Mouse (Mus musculus) hindbrain, embryonic 14.5 days (tissue): ENCODE data around the gene Meaf6. TPM values are rescaled to one million over a fixed set of nuclear protein-coding genes. Genes with fewer than 3 reads are reported as not detected.

Experiments
- ATAC-seq: fragments of 200-750 bp; cut with Nextera tagmentation; 2 replicates; pipeline ENCODE4 v1.8.0; 2017; ENCODE audit warnings: moderate number of reproducible peaks, mild to moderate bottlenecking, moderate TSS enrichment, moderate library complexity; ENCODE audit not compliant: low FRiP score
- DNase-seq: peaks from one replicate; pipeline ENCODE4 v3.0.0-alpha.2; 2015; ENCODE audit warnings: low spot score
- H3K27ac ChIP-seq: fragments of 300-500 bp; sonication (generic); 2 replicates; pipeline ENCODE4 v1.5.1; 2014; ENCODE audit warnings: mild to moderate bottlenecking, moderate library complexity
- H3K27me3 ChIP-seq: fragments of 300-500 bp; sonication (generic); 2 replicates; pipeline ENCODE4 v1.6.1; 2014; ENCODE audit warnings: mild to moderate bottlenecking, low read length, mixed read lengths; ENCODE audit not compliant: control insufficient read depth, insufficient read depth
- H3K36me3 ChIP-seq: fragments of 300-500 bp; sonication (generic); replicated peaks from 2 replicates; pipeline ENCODE4 v1.6.1; 2014; ENCODE audit not compliant: control insufficient read depth, insufficient read depth
- H3K4me1 ChIP-seq: fragments of 300-500 bp; sonication (generic); replicated peaks from 2 replicates; pipeline ENCODE4 v1.6.1; 2014; ENCODE audit warnings: antibody characterized with exemption, low read length, mixed read lengths; ENCODE audit not compliant: control insufficient read depth, insufficient read depth
- H3K4me2 ChIP-seq: fragments of 300-500 bp; sonication (generic); replicated peaks from 2 replicates; pipeline ENCODE4 v1.6.1; 2014; ENCODE audit warnings: mild to moderate bottlenecking, moderate library complexity
- H3K4me3 ChIP-seq: fragments of 300-500 bp; sonication (generic); replicated peaks from 2 replicates; pipeline ENCODE4 v1.5.1; 2014; ENCODE audit warnings: mild to moderate bottlenecking, low read length
- H3K9ac ChIP-seq: fragments of 300-500 bp; sonication (generic); 2 replicates; pipeline ENCODE4 v1.6.1; 2014
- H3K9me3 ChIP-seq: fragments of 300-500 bp; sonication (generic); 2 replicates; pipeline ENCODE4 v1.6.1; 2016; ENCODE audit warnings: low read length; ENCODE audit not compliant: control insufficient read depth
- WGBS: fragments of 180-500 bp; shearing (Covaris S2); extraction: QIAGEN DNeasy Blood & Tissue Kit; methylation state at CpG from one replicate; pipeline ENCODE4 v1.1.7; 2014; 5-methylcytosine and 5-hydroxymethylcytosine counted together
- polyA plus RNA-seq: library from polyadenylated mRNA; unstranded; fragments of >200 nt; fragmentation: Nextera tagmentation; extraction: Ambion mirVana; gene quantifications from 2 replicates; pipeline ENCODE4 v1.2.1, GENCODE M21; 2014

Gene Meaf6
- polyA plus RNA-seq, 1 experiment from 2014 or later: 165 TPM

- DNase-seq (no peak), ATAC-seq (no peak)
- Histone ChIP-seq H3K4me1 (no peaks in the 10 kb centered on the region), H3K4me2 (no peak overlapping the region), H3K9me3 (no peaks in the 10 kb centered on the region), H3K36me3 (peaks cover 72% of the 10 kb centered on the region), H3K9ac (no peak overlapping the region), H3K27me3 (no peaks in the 10 kb centered on the region), H3K4me3 (no peak overlapping the region), H3K27ac (no peak overlapping the region)
- 94% methylated on average over 9 of the region's 9 CpGs for WGBS
Observed at GRCm38 (mm10) chr4:125105354-125105753, 20.4 kb downstream of the Meaf6 start.

GRCm38 (mm10) chr4:125114638-125115037 lies 29.7 kb downstream of the Meaf6 start:
- no peaks in the 10 kb centered on the region for H3K27me3 ChIP-seq
- no peak overlapping the region for H3K4me2 ChIP-seq
- H3K36me3 ChIP-seq: peaks cover 30% of the 10 kb centered on the region
- 12% methylated on average over 6 of the region's 6 CpGs for WGBS
- no peaks in the 10 kb centered on the region for H3K9me3 ChIP-seq
- ATAC-seq (peak; percentile 55), DNase-seq (peak; percentile 75)
- no peak overlapping the region for H3K27ac ChIP-seq
- no peak overlapping the region for H3K9ac ChIP-seq
- H3K4me3 ChIP-seq: no peak overlapping the region
- no peaks in the 10 kb centered on the region for H3K4me1 ChIP-seq

GRCm38 (mm10) chr4:125115081-125115480 lies 30.1 kb downstream of the Meaf6 start:
- Histone ChIP-seq H3K27ac (no peak overlapping the region), H3K27me3 (no peaks in the 10 kb centered on the region), H3K36me3 (peaks cover 25% of the 10 kb centered on the region), H3K9me3 (no peaks in the 10 kb centered on the region), H3K4me2 (no peak overlapping the region), H3K4me1 (no peaks in the 10 kb centered on the region), H3K9ac (no peak overlapping the region), H3K4me3 (no peak overlapping the region)
- ATAC-seq (no peak), DNase-seq (no peak)
- 79% methylated on average over 4 of the region's 4 CpGs for WGBS

GRCm38 (mm10) chr4:125115710-125116089 lies 30.8 kb downstream of the Meaf6 start:
- Histone ChIP-seq H3K36me3 (peaks cover 20% of the 10 kb centered on the region), H3K4me1 (no peaks in the 10 kb centered on the region), H3K4me3 (no peak overlapping the region), H3K9ac (no peak overlapping the region), H3K4me2 (no peak overlapping the region), H3K27ac (no peak overlapping the region), H3K9me3 (no peaks in the 10 kb centered on the region), H3K27me3 (no peaks in the 10 kb centered on the region)
- ATAC-seq (no peak), DNase-seq (no peak)
- 37% methylated on average over 6 of the region's 6 CpGs for WGBS

- WGBS: 73% methylated on average over 9 of the region's 9 CpGs
- H3K36me3 ChIP-seq: peaks cover 14% of the 10 kb centered on the region
- ATAC-seq (0 out of 2 replicates have a peak, but pooled peaks have one; percentile 32), DNase-seq (peak; percentile 48)
- no peak overlapping the region for H3K27ac ChIP-seq
- no peak overlapping the region for H3K9ac ChIP-seq
- no peaks in the 10 kb centered on the region for H3K4me1 ChIP-seq
- no peaks in the 10 kb centered on the region for H3K9me3 ChIP-seq
- H3K4me3 ChIP-seq: no peak overlapping the region
- H3K4me2 ChIP-seq: no peak overlapping the region
- H3K27me3 ChIP-seq: no peaks in the 10 kb centered on the region
Observed at GRCm38 (mm10) chr4:125116090-125116861, 31.3 kb downstream of the Meaf6 start.

GRCm38 (mm10) chr4:125116929-125117328 lies 32.0 kb downstream of the Meaf6 start:
- Histone ChIP-seq H3K27ac (no peak overlapping the region), H3K36me3 (peaks cover 7% of the 10 kb centered on the region; the same call in 1 of the 2 replicates), H3K27me3 (no peaks in the 10 kb centered on the region), H3K4me2 (no peak overlapping the region), H3K9me3 (no peaks in the 10 kb centered on the region), H3K4me3 (no peak overlapping the region), H3K9ac (no peak overlapping the region), H3K4me1 (no peaks in the 10 kb centered on the region)
- no peak for DNase-seq
- no peak for ATAC-seq
- WGBS: 75% methylated on average over 13 of the region's 13 CpGs

- Histone ChIP-seq H3K27ac (no peak overlapping the region), H3K36me3 (peaks cover 7% of the 10 kb centered on the region; the same call in 1 of the 2 replicates), H3K4me3 (no peak overlapping the region), H3K4me1 (no peaks in the 10 kb centered on the region), H3K9ac (no peak overlapping the region), H3K27me3 (no peaks in the 10 kb centered on the region), H3K9me3 (no peaks in the 10 kb centered on the region), H3K4me2 (no peak overlapping the region)
- no peak for ATAC-seq
- no peak for DNase-seq
- WGBS: 81% methylated on average over 7 of the region's 7 CpGs
Observed at GRCm38 (mm10) chr4:125117902-125118320, 33.0 kb downstream of the Meaf6 start.

- 32% methylated on average over 10 of the region's 10 CpGs for WGBS
- DNase-seq: no peak
Observed at GRCm38 (mm10) chr4:125119070-125119469, 34.1 kb downstream of the Meaf6 start.

GRCm38 (mm10) chr4:125119721-125120120 lies 34.8 kb downstream of the Meaf6 start:
- H3K4me1 ChIP-seq: no peaks in the 10 kb centered on the region
- WGBS: 96% methylated on average over 11 of the region's 11 CpGs
- no peak for DNase-seq
- no peak for ATAC-seq
- no peak overlapping the region for H3K27ac ChIP-seq
- no peaks in the 10 kb centered on the region for H3K36me3 ChIP-seq
- H3K4me3 ChIP-seq: no peak overlapping the region
- no peaks in the 10 kb centered on the region for H3K9me3 ChIP-seq
- no peak overlapping the region for H3K4me2 ChIP-seq
- no peaks in the 10 kb centered on the region for H3K27me3 ChIP-seq
- no peak overlapping the region for H3K9ac ChIP-seq

More at GRCm38 (mm10) chr4:125119070-125119469, 34.1 kb downstream of the Meaf6 start:
- Histone ChIP-seq H3K9me3 (no peaks in the 10 kb centered on the region), H3K27me3 (no peaks in the 10 kb centered on the region), H3K9ac (no peak overlapping the region), H3K4me3 (no peak overlapping the region), H3K27ac (no peak overlapping the region), H3K4me1 (no peaks in the 10 kb centered on the region), H3K36me3 (peaks cover 2% of the 10 kb centered on the region; the same call in 1 of the 2 replicates), H3K4me2 (no peak overlapping the region)
- ATAC-seq: no peak
